In the genomic region with DNA sequence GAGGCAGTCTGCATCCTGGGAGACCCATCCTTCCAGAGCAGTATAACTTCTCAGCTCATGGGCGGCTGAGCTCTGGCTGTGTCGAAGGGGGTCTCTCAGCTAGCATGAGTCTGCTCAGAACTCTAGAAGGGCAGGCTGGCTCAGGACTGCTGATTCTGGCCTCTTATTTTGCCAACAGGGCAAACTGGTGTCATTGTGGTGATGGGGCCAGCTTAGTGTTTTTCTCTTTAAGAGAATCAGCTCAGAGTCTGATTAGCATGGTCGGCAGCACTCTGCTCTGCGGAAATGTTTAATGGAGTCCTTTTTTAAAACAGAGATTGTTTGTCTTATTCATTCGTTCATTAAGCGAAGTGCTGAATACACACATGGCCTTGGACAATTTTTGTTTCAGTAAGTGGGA, we compare ENCODE assay signal across 23 mouse cellular contexts.
DNase-seq lines count a peak whose midpoint lies in the region; ATAC-seq and TF ChIP-seq lines count a peak whose summit lies in the region.
"Had no signal": no experiment of that assay in that cellular context is flagged by ENCODE, and none has a peak within 500 bp of the region (broad histone marks: within the 10 kb centered on the region; RNA-seq: fewer than 3 reads in every experiment).

No protein-coding gene starts in this region.

- H3K27ac ChIP-seq in forebrain, embryonic 11.5 days (ENCODE audit: low read depth, low read length), result no peak overlapping the region
- H3K27ac ChIP-seq in forebrain, embryonic 12.5 days, result no peak overlapping the region
- H3K27ac ChIP-seq in midbrain, embryonic 11.5 days (ENCODE audit: low read depth, low read length), result no peak overlapping the region
- no peak overlapping the region for H3K27ac ChIP-seq in midbrain, embryonic 14.5 days (replicated peaks; ENCODE audit: low read depth, low read length)
- 0 out of 2 replicates have a peak overlapping the region, but pooled peaks have one; percentile 36 for H3K27ac ChIP-seq in olfactory bulb, adult 2 months (ENCODE audit: insufficient read depth, low read depth, low read length)
- H3K27ac ChIP-seq: embryonic facial prominence, embryonic 12.5 days; heart, embryonic 13.5 days; liver, embryonic 14.5 days; neural tube, embryonic 13.5 days; stomach, embryonic 15.5 days had no signal

- H3K4me1 ChIP-seq in forebrain, embryonic 11.5 days (replicated peaks; ENCODE audit: control insufficient read depth, insufficient read depth, low read length), result no peaks in the 10 kb centered on the region
- H3K4me1 ChIP-seq in forebrain, embryonic 12.5 days, result peaks cover 9% of the 10 kb centered on the region; the same call in 1 of the 2 replicates
- peaks cover 3% of the 10 kb centered on the region; the same call in 1 of the 2 replicates for H3K4me1 ChIP-seq in midbrain, embryonic 11.5 days (ENCODE audit: control insufficient read depth, insufficient read depth, low read length)
- H3K4me1 ChIP-seq in midbrain, embryonic 14.5 days (ENCODE audit: control insufficient read depth, insufficient read depth, low read length), result no peaks in the 10 kb centered on the region; the same call in 1 of the 2 replicates
- peaks cover 2% of the 10 kb centered on the region; the same call in 1 of the 2 replicates for H3K4me1 ChIP-seq in olfactory bulb, adult 2 months (ENCODE audit: control insufficient read depth, insufficient read depth, low read length)
- H3K4me1 ChIP-seq: embryonic facial prominence, embryonic 12.5 days; heart, embryonic 13.5 days; stomach, embryonic 15.5 days had no signal

- H3K27me3 ChIP-seq in forebrain, embryonic 11.5 days (ENCODE audit: control insufficient read depth, insufficient read depth, low read length), result no peaks in the 10 kb centered on the region
- H3K27me3 ChIP-seq in forebrain, embryonic 12.5 days, result peaks cover 3% of the 10 kb centered on the region; the same call in 1 of the 2 replicates
- H3K27me3 ChIP-seq in midbrain, embryonic 11.5 days (ENCODE audit: control insufficient read depth, insufficient read depth, low read length), result no peaks in the 10 kb centered on the region
- H3K27me3 ChIP-seq in midbrain, embryonic 14.5 days (ENCODE audit: control insufficient read depth, insufficient read depth, low read length), result no peaks in the 10 kb centered on the region
- H3K27me3 ChIP-seq: embryonic facial prominence, embryonic 12.5 days; heart, embryonic 13.5 days; neural tube, embryonic 13.5 days; stomach, embryonic 15.5 days had no signal

- 84% methylated on average over 6 of the region's 6 CpGs for WGBS in forebrain, embryonic 11.5 days
- 71% methylated on average over 6 of the region's 6 CpGs for WGBS in forebrain, embryonic 12.5 days
- 88% methylated on average over 6 of the region's 6 CpGs for WGBS in midbrain, embryonic 11.5 days
- 87% methylated on average over 6 of the region's 6 CpGs for WGBS in midbrain, embryonic 14.5 days
- 73% methylated on average over 6 of the region's 6 CpGs for WGBS in olfactory bulb, adult 2 months

- peak; percentile 14 for DNase-seq in forebrain, embryonic 11.5 days (ENCODE audit: low spot score)
- peak; percentile 30 for DNase-seq in layer of hippocampus, adult 9-11 months
- DNase-seq in layer of hippocampus, adult 9-10 months (ENCODE audit: low spot score), result no peak
- DNase-seq in midbrain, embryonic 11.5 days (ENCODE audit: low spot score, missing footprints), result peak; percentile 39
- DNase-seq in midbrain, embryonic 14.5 days, result no peak
- DNase-seq: adrenal gland, postnatal 14 days; embryo, embryonic 11 days; gastrocnemius, postnatal 10 days; heart, postnatal 10 days; kidney, adult 9 months; kidney, postnatal 10 days; liver; lung, adult 2 months; lung, postnatal 10 days; right cerebral cortex, postnatal 14 days had no signal

- TF ChIP-seq POLR2A in olfactory bulb, adult 2 months (IDR thresholded peaks at IDR 0.05; ENCODE audit: insufficient read depth, low read depth, low read length), result no peak

- no peak overlapping the region for H3K9ac ChIP-seq in forebrain, embryonic 11.5 days (ENCODE audit: low read length)
- H3K9ac ChIP-seq in forebrain, embryonic 12.5 days, result no peak overlapping the region
- H3K9ac ChIP-seq in midbrain, embryonic 11.5 days (ENCODE audit: low read length), result no peak overlapping the region
- no peak overlapping the region for H3K9ac ChIP-seq in midbrain, embryonic 14.5 days (replicated peaks; ENCODE audit: low read length)
- H3K9ac ChIP-seq: embryonic facial prominence, embryonic 12.5 days; heart, embryonic 13.5 days; liver, embryonic 14.5 days; neural tube, embryonic 13.5 days; stomach, embryonic 15.5 days had no signal

- H3K9me3 ChIP-seq in forebrain, embryonic 11.5 days (ENCODE audit: control insufficient read depth, low read length), result no peaks in the 10 kb centered on the region
- 0 out of 2 replicates have a peak, but pooled peaks cover 3% of the 10 kb centered on the region for H3K9me3 ChIP-seq in forebrain, embryonic 12.5 days
- H3K9me3 ChIP-seq in midbrain, embryonic 11.5 days (ENCODE audit: control insufficient read depth, low read length), result no peaks in the 10 kb centered on the region; the same call in 1 of the 2 replicates
- H3K9me3 ChIP-seq in midbrain, embryonic 14.5 days (ENCODE audit: control insufficient read depth, low read length), result no peaks in the 10 kb centered on the region
- H3K9me3 ChIP-seq: embryonic facial prominence, embryonic 12.5 days; neural tube, embryonic 13.5 days; stomach, embryonic 15.5 days had no signal

- no peaks in the 10 kb centered on the region for H3K36me3 ChIP-seq in forebrain, embryonic 11.5 days (ENCODE audit: control insufficient read depth, insufficient read depth, low read length)
- no peaks in the 10 kb centered on the region for H3K36me3 ChIP-seq in forebrain, embryonic 12.5 days (replicated peaks)
- H3K36me3 ChIP-seq in midbrain, embryonic 11.5 days (ENCODE audit: control insufficient read depth, insufficient read depth, low read length), result no peaks in the 10 kb centered on the region
- no peaks in the 10 kb centered on the region for H3K36me3 ChIP-seq in midbrain, embryonic 14.5 days (ENCODE audit: control insufficient read depth, insufficient read depth, low read length)
- H3K36me3 ChIP-seq: embryonic facial prominence, embryonic 12.5 days; heart, embryonic 13.5 days; neural tube, embryonic 13.5 days; stomach, embryonic 15.5 days had no signal

- no peak for TF ChIP-seq CTCF in olfactory bulb, adult 2 months (IDR thresholded peaks at IDR 0.05; ENCODE audit: insufficient read depth, low read depth, low read length)

- no peak for ATAC-seq in forebrain, embryonic 11.5 days (replicated peaks; ENCODE audit: low FRiP score)
- no peak for ATAC-seq in forebrain, embryonic 12.5 days (ENCODE audit: low FRiP score)
- ATAC-seq in midbrain, embryonic 11.5 days (ENCODE audit: low FRiP score), result no peak
- no peak for ATAC-seq in midbrain, embryonic 14.5 days (ENCODE audit: low FRiP score, low TSS enrichment)
- ATAC-seq: intestine, postnatal 0 days had no signal

- no peak overlapping the region for H3K4me3 ChIP-seq in forebrain, embryonic 11.5 days (ENCODE audit: low read depth, low read length)
- no peak overlapping the region for H3K4me3 ChIP-seq in forebrain, embryonic 12.5 days (replicated peaks)
- H3K4me3 ChIP-seq in midbrain, embryonic 11.5 days (ENCODE audit: low read depth, low read length), result no peak overlapping the region
- no peak overlapping the region for H3K4me3 ChIP-seq in midbrain, embryonic 14.5 days (replicated peaks; ENCODE audit: low read depth, low read length)
- H3K4me3 ChIP-seq in olfactory bulb, adult 2 months (ENCODE audit: insufficient read depth, low read depth, low read length), result no peak overlapping the region
- H3K4me3 ChIP-seq: embryonic facial prominence, embryonic 12.5 days; heart, embryonic 13.5 days; neural tube, embryonic 13.5 days; stomach, embryonic 15.5 days had no signal

- H3K4me2 ChIP-seq in forebrain, embryonic 11.5 days (ENCODE audit: low read depth, low read length, severe bottlenecking), result no peak overlapping the region
- H3K4me2 ChIP-seq in forebrain, embryonic 12.5 days, result no peak overlapping the region
- H3K4me2 ChIP-seq in midbrain, embryonic 11.5 days, result no peak overlapping the region
- no peak overlapping the region for H3K4me2 ChIP-seq in midbrain, embryonic 14.5 days (ENCODE audit: low read length)
- H3K4me2 ChIP-seq: embryonic facial prominence, embryonic 12.5 days; heart, embryonic 13.5 days; neural tube, embryonic 13.5 days; stomach, embryonic 15.5 days had no signal

Comparison
In these comparisons a context has a peak if more than half of its experiments do, and no peak if none do; other contexts are left out.
1. DNase-seq: peak in forebrain, embryonic 11.5 days (single experiment), layer of hippocampus, adult 9-11 months (single experiment) and midbrain, embryonic 11.5 days (single experiment); none in layer of hippocampus, adult 9-10 months (single experiment) and midbrain, embryonic 14.5 days (single experiment).